Mouse (Mus musculus) right cerebral cortex, adult 2 months (tissue): ENCODE measurements around the gene Gm10563.
"Not testable (repeated sequence)": the region's sequence is repeated elsewhere in the genome, so short reads cannot be mapped to it uniquely, and the experiment has no call there.

Source experiments
- DNase-seq, 2 experiments: peaks; one replicate each; pipeline ENCODE4 v3.0.0; 2021 to 2022; ENCODE audit warnings: low spot score in 2 of 2

The Gm10563 gene

GRCm38 (mm10) chr4:155645308-155645707 is at the start of gene Gm10563:
Gene Gm10563, minus strand, starts transcription at chr4:155645408.
- not testable (repeated sequence) for DNase-seq

GRCm38 (mm10) chr4:155694482-155695401 is 49.5 kb upstream of the Gm10563 start:
- DNase-seq = peak; percentile 74 to 85

GRCm38 (mm10) chr4:155694111-155694481 is 48.9 kb upstream of the Gm10563 start, which contains the start of gene Fndc10:
Gene Fndc10, plus strand, starts transcription at chr4:155694342.
- peak; percentile 75 to 76 for DNase-seq

GRCm38 (mm10) chr4:155692421-155692820 is 47.2 kb upstream of the Gm10563 start:
- no peak for DNase-seq

- DNase-seq = peak in 1 of 2 experiments; percentile 19
These were observed 45.6 kb upstream of the Gm10563 start for GRCm38 (mm10) chr4:155690571-155691375.

GRCm38 (mm10) chr4:155687764-155688163 is 42.6 kb upstream of the Gm10563 start:
- DNase-seq = not testable (repeated sequence)

- DNase-seq = not testable (repeated sequence)
These were observed 38.6 kb upstream of the Gm10563 start for GRCm38 (mm10) chr4:155683670-155684277.

- DNase-seq = no peak
These were observed 30.8 kb upstream of the Gm10563 start for GRCm38 (mm10) chr4:155675991-155676390.

GRCm38 (mm10) chr4:155672082-155672481 is 26.9 kb upstream of the Gm10563 start:
- DNase-seq = no peak

GRCm38 (mm10) chr4:155670236-155670635 is 25.0 kb upstream of the Gm10563 start:
- DNase-seq = not testable (repeated sequence)

GRCm38 (mm10) chr4:155669598-155670075 is 24.4 kb upstream of the Gm10563 start:
- DNase-seq = no peak

GRCm38 (mm10) chr4:155668689-155669597 is 23.7 kb upstream of the Gm10563 start, which contains the start of gene Mib2:
Gene Mib2, minus strand, starts transcription at chr4:155669198.
- DNase-seq = peak; percentile 98 to 99

GRCm38 (mm10) chr4:155666903-155667302 is 21.7 kb upstream of the Gm10563 start:
- no peak for DNase-seq

- DNase-seq = no peak
These were observed 15.4 kb upstream of the Gm10563 start for GRCm38 (mm10) chr4:155660641-155661040.

GRCm38 (mm10) chr4:155658961-155659360 is 13.8 kb upstream of the Gm10563 start:
- no peak for DNase-seq

- no peak for DNase-seq
These were observed 11.1 kb upstream of the Gm10563 start for GRCm38 (mm10) chr4:155656214-155656751.

GRCm38 (mm10) chr4:155654456-155655298 is 9.5 kb upstream of the Gm10563 start:
- DNase-seq = no peak

- no peak for DNase-seq
These were observed 8.9 kb upstream of the Gm10563 start for GRCm38 (mm10) chr4:155654183-155654455.

- DNase-seq = no peak
These were observed 8.4 kb upstream of the Gm10563 start for GRCm38 (mm10) chr4:155653451-155654182.
